Mouse (Mus musculus) A20 (cell line): ENCODE results near the gene Hirip3.
"Not testable (repeated sequence)": the region's sequence is repeated elsewhere in the genome, so short reads cannot be mapped to it uniquely, and the experiment has no call there.

Experiments
- DNase-seq: peaks from one replicate; pipeline ENCODE4 v3.0.0-alpha.2; 2011; ENCODE audit warnings: low read depth, low spot score

The Hirip3 gene

DNA sequence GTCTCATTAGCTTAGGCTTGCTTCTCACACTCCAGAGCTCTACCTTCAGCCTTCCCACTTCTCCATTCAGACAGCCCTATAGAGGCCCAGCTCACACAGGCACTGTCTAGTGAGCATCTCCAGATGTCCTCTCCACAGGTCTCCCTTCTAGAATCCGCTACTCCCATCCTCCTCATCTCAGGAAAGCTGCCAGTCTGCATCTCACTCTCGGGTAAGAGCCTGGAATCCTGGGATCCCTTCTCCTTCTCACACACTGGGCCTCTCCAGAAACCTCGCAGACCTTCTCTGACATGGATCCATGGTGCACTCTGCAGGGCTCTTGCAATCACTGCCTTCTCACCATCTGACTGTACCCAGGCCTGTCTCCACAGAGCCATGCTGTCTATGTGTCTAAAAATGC, 6.1 kb upstream of the Hirip3 start:
- DNase-seq, result no peak

DNA sequence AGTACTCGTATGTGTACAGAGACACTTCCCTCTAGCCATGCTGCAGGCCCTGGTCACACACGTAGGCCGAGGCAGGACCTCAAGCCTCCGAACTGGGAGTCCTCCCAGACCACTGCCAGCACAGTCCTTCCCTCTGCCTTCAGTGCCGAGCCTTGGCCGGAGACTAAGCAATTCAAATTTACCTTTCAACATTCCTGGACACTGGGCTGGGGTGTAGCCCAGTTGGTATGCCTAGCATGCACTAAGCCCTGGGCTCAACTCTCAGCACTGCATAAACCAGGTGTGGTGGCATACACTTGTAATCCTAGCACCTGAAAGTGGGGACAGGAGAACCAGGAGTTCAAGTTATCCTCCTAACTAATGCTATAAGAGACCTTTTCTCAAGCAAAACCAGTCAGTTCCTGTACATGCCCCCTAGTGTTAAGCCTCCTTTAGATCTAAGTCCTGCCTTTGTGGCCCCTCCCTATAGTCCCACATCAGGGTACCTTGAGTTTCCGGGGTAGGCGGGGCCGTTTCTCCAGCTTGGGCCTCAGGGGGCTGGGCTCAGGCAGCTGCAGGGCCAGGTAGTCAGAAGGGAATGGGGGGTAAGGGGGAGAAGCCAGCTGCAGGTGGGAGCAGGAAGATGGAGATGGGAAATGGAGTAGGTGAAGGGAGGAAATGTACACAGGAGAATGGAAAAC, 4.9 kb upstream of the Hirip3 start:
- DNase-seq, result no peak

DNA sequence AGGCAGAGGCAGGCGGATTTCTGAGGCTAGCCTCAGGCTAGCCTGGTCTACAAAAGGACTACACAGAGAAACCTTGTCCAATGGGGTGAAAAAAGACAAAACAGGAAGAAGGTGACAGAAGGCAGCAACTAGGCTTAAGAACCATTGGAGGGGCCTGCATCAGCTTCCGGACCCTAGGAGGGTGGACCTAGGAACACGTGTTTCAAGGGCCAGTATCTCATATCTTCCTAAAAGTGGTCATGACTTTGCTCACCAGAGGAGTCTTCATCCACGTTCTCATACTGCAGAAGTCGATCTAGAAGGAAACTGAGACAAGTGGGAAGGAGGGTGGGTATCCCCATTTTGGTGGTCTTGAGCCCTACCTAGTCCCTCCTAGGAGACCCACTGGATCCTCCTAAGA, 785 bp upstream of the Hirip3 start:
- DNase-seq, result peak; percentile 58

DNA sequence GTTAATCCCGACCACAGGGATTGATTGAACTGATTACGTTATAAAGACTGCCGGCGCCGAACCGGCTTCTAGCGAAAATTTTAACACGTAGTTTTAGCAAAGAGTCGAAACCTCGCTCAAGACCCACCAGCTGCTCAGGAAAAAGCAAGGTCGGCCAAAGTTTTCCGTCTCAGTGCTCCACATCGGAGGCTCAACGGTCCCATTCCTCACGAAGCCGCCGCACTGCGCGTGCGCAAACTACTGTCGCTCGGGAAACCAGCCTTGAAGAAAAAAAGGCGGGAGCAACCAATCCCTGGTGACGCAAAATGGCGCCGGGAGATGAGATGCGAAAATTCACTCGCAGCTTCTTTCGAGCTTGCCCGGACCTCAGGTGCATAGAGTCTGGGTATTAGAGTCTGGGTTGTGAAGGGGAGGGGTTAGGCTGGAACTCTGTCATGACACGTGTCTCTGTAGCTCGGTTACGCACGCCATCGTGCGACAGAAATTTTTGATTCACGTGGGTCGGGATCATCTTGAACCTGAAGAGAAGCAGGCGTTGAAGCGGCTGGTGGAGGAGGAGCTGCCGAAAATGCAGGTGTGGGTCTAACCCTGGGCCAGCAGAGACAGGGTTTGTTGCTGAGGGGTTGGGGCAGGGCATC, 494 bp downstream of the Hirip3 start, which contains the start of gene Ino80e:
Ino80e (minus strand) TSS at position 231 of the 638 bp plus-strand sequence.
- peak; percentile 95 for DNase-seq

DNA sequence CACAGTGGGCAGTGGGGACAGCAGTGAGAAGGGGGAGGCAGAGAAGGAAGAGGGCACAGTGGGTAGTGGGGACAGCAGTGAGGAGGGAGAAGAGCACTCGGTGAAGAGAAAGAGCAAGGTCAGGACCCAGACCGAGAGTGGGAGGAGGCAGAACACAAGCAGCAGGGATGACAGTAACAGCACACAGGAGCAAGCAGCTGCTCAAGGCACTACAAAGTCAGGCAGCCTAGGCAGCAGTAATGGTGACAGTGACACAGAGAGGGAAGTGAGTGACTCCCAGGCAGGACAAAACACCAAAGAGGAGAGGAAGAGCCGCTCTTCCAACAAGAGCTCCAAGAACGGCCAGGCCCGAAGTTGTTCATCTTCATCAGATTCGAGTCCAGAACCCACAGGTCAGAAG, 2.0 kb downstream of the Hirip3 start:
- DNase-seq, result no peak

DNA sequence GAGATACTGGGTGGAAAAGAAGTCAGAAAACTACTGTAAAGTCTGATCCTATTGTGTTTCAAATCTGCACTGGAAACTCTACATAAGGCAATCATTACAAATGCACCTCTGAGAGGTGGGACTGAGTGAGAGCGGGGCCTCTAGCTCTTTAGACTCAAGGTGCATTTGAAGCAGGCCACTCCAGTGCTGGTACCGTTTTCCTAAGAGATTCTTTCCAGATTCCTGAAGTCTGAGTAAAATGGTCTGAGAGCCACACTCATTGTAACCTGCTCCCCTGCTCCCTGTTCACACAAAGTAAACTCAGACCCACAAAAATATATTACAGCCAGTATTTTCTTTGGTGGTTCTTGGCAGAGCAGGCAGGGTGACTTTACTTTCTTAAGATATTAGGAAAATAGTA, 5.8 kb downstream of the Hirip3 start:
- no peak for DNase-seq

DNA sequence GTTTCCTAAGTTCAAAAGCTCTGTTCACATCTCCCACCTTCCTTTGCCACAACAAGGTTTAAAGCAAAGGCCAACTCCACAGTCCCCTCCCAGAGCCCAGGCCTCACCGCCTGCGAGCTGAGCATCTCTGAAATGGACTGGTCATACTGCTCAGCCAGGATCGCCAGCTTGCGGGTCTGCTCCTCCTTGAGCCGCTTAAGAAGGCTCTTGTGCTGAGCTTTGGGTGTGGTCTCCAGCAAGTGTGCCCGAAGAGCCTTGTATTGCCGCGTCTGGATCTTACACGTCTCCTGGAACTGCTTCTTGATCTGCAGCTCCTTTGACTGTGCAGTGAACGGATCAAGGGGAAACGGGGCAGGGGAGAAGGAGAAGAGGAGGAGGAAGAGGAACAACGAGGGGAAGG, 6.2 kb downstream of the Hirip3 start:
- DNase-seq, result no peak

DNA sequence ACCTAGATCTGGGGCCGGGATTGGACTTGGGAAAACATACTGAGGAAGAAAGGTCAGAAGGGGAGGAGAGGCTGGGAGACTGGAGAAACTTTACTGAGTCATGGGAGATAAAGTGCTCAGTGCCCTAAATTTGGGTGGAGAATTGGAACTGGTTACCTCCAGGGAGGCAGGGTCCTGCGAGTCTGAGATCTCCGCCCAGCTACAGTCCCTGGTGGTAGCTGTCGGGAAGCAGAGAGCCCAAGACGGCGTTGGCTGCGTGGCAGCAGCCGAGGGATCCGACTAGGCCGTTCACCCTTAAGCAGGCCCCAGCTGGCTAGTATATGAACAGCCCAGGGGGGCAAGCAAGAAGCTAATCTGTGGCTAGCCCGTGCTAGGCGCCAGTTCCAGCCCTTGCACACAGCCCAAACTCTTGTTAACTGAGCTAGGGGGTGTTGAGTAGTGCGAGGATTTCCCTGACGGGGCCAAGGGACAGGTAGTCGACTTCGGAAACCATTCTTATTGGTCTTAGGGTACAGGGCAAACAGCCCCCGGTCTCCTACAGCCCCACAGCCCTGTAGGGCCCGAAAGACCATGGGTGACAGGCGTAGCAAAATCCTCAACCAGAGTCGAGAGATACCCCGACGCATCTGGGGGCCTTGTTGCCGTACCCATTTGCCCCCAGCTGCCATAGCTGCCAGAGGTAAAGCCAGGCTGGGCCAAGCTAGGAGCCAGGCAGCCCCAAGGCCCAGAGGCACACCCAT, 8.2 kb downstream of the Hirip3 start:
- DNase-seq, result no peak

DNA sequence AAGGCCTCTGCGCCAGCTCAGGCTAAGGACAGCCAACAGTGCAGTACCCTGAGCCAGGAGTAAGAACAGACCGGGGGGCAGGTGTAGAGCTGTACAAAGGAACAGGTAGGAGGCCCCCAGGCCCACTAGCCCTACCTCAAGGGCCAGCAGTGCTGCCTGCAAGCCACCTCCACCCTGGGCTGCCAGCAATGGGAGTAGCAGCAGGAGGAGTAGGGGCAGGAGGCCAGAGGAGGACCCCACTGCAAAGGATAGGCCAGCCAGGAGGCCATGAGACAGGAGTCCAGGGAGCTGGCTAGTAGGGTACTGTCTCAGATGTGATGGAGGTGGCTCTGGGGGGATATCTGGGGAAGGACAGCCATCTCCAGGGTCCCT, 8.7 kb downstream of the Hirip3 start:
- no peak for DNase-seq

DNA sequence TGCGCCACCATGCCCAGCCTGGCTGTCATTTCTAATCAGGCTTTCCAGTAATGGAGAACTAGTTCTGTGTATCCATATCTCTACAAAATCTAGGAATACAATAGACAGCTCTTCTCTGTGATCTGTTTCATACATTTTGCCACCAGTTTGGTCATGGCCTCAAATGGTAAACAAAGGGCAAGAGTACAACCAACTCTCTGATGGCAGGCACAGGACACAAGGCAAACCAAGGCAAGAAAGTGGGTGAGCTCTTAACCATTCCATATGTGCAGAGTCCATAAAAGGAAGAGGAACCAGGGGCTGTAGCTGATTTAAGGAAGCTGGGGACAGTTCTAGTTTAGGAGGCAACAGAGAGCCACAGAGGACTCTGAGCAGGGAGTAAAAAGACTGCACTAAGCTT, 15.5 kb downstream of the Hirip3 start:
- DNase-seq, result no peak

DNA sequence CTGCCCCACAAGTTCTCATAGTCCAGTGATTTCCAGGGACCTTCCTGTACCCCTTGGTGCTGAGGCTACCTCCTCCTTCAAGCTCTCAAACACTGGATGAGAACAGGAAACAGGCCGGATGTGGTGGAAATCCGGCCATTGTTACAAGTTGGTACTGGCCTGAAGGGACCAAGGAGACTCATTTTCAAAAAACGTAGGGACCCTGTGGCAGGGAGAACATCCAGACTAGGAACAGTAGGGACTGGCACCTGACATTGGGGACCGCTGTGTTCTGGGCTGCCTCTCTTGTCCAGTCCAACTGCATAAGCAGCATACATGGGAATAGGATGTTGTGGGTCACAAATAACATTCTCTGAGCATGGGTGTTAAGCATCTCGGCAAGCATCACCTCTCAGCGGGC, 19.3 kb downstream of the Hirip3 start:
- no peak for DNase-seq

DNA sequence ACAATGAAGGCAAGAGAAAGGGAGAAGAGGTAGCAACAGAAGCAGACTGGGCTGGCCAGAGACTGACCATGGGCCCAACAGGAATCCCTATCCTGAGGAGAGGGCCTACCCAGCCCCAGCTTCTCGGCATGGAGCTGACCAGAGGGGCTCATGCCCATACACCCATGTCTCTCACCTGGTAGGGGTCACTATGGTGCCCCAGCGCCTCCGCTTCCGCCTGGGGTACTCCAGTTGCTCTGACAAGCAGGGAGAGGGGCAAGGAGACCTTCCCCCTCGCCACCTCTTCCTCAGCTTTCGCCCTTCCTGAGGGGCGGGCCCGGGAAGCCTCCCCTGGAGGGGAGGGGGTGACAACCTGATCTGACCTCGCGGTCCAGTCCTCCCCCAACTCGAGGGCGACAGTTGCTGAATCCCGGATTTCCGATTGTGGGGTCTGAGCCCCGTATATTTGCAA, 22.0 kb downstream of the Hirip3 start:
- DNase-seq, result peak; percentile 51

DNA sequence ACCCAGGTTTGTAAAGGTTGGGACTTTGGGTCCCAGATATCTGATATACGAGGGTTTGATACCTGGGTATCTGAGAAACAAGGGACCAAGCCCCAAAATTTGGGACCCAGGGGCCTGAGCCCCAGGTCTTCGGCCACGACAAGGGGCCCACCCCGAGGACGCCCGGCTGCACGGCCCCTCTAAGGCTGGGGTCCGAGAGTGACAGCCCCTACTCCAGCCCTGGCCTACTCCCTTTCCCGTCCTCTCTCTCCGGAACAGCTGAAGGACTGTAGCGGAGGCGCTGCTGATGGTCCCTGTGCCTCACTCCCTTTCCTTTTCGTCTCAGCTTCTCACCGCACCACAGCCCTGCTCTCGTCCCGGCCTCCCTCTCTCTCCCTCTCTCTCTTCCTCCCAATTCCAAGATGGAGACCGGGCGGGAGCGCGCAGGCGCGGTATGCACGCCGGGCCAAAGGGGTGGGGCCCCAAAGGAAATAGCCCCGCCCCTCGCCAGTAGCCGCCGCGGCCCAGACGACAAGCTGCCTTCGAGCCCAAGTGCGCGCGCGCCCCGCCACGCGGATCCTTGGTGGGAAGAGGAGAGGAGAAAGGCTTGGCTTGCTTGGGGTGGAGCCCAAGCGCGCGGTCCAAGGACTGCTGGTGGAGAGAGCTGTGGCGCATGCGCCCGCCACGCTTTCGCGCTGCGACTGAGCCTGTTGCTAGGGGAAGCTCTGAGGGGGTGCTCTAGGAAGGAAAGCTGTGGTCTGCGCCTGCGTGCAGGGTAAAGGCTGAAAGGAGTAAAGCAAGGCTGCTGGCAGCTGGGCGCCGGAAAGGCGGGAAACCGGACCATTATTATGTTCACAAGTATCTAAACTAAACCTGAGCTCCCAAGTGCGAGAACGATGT, 22.8 kb downstream of the Hirip3 start, which contains the start of gene Taok2:
Taok2 (minus strand) TSS at position 418 of the 879 bp plus-strand sequence.
- peak; percentile 98 for DNase-seq

DNA sequence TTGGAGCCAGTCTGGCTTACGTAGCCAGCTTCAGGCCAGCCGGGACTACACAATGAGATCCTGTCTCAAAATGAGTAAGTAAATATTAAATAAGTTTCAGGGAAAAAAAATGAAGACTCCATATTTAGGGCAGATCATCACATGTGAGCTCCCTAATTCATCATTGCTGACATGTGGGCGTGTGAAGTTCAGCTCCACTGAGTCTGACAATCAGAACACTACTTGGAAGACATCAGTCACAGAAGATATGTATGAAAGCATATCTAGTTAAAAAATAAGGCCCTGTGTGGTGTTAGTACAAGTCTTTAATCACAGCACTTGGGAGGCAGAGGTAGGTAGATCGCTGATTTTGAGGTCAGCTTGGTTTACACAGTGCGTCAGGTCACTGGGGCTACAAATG, 25.5 kb downstream of the Hirip3 start:
- DNase-seq, result peak; percentile 90

DNA sequence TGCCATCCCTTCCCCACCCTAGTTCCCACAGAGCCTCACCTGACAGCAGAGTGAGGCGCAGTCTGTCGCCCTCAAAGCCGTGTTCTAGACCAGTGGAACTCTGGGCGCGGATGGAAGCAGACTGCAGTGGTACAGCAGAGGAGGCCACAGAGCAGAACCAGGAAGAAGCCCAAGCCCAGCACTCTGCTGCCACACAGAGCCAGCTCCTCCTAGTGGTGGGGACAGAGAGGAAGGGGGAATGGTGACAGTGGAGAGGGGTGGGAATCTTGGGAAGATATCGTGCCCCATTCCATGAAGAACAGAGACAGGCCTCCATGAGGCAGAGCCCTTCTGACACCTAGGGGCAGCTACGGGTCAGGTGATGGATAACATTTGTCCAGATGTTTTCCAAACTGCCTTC, 27.1 kb downstream of the Hirip3 start:
- peak; percentile 72 for DNase-seq

DNA sequence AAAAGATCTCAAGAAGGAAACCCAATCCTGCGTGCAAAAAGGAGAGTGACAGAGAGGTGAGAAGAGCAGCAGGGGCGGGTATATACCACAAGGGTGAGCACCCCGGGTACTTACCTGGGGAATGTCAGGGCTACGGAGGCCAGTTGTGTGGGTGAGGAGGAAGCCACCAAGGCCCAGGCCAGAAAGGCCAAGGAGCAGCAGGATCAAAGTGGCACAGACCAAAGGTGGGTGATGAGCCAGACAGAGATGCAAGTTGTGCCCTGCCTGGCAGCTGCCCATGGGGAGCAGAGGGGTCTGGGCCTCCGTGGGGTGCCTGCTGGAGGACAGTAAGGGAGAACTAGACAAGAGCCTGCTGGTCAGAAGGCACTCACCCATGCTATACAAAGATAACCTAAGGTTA, 35.1 kb downstream of the Hirip3 start:
- DNase-seq, result no peak

DNA sequence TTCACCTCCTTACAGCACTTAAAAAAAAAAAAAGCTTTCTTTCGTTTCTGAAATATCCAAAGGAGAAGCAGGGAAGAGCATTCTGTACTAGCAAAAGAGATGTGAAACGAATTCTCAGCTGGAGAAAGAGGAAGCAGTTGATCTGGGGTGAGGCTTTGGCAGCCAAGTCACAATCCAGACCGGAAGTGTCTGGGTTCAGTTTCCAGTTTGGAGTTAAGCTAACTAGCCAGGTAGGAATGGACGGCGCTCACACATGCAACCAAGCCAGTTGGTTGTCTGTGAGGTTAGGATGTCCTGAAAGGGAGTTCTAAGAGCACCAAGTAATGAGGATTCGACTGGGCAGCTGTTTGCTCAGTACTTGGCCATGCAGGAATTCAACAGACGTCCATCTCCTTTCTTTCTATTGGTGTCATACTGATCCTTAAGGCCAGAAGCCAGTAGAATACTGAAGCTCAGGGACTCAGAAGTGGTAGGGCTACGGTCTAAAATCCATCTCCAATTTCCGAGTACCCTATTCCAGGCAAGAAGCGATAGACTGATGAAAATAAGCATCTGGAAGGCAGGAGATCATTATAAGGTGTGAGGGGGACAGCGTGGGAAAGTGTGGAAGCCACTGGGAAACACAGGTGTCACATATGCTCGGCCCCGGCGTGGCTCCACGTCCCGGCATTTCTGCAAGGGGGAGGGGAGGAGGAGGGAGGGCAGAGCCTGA, 35.8 kb downstream of the Hirip3 start:
- peak; percentile 77 for DNase-seq

DNA sequence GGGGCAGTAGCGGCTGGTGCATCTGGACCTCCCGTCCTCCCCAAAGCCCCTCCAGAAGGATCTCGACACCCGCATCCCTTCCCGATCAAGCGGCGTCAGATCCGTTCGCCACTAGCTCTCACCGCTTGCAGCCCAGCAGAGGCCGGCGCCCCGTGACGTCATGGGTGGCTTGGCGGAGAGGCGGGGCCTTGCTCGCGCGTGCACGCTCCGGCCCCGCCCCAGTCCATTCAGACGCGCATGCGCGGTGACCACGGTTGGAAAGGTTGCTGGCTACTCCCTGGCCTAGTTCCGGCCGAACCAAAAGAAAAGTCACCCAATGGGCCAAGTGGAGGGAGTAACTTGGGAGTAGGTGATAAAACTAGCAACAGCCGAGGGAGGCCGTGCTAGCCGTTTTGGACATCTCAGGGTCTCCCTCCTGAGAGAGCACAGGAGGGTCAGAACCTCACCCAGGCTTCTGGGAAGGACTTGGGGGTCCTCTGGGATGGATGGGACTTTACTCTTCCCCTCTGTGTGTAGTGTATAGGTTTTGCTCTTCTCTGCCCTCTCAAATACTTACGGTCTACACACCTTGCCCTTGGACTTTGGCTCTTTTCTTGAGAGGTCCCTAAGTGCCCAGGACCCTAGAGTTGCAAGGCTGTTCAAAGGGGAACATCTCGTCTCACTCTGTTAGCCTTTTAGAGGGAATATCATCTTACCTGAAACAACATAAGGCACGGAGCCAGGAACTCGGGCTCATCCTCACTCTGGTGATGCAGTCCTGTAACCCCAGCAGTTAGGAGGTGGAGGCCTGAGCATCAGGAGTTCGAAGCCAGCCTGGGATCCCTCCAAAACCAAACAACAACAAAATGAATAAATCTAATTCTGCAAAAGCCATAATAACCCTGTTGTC, 36.6 kb downstream of the Hirip3 start:
- DNase-seq, result peak; percentile 94

DNA sequence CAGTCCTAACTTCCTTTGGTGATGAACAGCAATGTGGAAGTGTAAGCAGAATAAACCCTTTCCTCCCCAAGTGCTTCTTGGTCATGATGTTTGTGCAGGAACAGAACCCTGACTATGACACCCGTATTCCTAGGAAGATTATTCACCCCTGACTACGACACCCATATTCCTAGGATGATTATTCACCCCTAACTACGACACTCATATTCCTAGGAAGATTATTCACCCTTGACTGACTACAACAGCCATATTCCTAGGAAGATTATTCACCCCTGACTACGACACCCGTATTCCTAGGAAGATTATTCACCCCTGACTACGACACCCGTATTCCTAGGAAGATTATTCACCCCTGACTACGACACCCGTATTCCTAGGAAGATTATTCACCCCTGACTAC, 38.0 kb downstream of the Hirip3 start:
- not testable (repeated sequence) for DNase-seq

DNA sequence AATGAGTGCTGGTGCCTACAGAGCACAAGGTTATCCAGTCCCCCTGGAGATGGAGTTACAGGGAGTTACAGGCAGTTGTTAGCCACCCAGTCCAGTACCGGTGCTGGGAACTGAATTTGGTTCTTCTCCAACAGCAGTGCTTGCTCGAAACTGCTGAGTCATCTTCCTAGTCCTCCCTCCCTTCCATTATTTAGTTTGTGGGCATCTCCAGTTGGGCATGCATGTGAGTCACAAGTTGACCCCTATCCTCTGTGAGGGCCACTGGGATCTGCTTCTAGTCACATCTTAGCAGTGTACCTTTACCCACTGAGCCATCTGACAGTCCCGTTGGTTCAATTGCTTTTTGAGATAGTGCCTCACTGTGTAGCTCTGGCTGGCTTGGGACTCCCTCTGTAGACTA, 43.8 kb downstream of the Hirip3 start:
- no peak for DNase-seq
